Mouse (Mus musculus): ENCODE measurements at regions not wholly inside any gene's neighbourhood (a gene's known extent, or its start where the extent isn't known, plus 50 kb on each side); places are given as distances from the start of the nearest gene placed in this dataset.
A peak's percentile ranks its signal among the peaks of the same experiment; 100 is the strongest.

GRCm38 (mm10) chr4:125765171-125765570 is 259.2 kb upstream of the Csf3r start:
- no peak for DNase-seq (ENCODE audit: low spot score)

- no peak for DNase-seq (ENCODE audit: low spot score)
Measured at GRCm38 (mm10) chr4:125777126-125777525, 247.2 kb upstream of the Csf3r start.

GRCm38 (mm10) chr4:125780113-125780512 is 244.2 kb upstream of the Csf3r start:
- no peak for DNase-seq (ENCODE audit: low spot score)

DNA sequence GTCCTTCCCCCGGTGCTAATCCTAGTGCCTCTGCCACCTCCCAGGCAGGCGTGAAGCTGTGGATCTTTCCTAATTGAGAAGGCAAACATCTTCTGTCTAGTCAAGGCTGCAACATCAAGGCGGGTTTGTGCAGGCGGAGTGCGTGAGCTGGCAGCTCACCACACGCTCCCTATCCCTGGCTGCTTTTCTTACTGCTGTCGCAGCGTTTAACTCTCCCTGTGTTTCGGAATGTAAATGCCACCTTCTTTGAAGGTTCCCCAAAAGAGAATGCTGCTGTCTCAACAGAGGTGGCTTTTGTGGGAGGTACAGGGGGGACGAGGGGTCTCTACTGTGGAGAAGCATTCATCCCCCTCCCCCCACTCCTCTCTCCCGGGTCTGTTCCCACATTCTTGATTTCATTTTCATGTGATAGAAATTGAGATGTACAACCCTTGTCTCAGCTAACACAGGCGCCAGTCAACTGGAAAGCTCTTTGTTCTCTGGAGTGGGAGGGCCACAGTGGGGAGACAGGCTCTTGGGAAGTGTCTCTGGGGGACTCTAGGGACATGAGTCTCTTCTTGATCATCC is 243.3 kb upstream of the Csf3r start:
- DNase-seq (ENCODE audit: low spot score) = peak; percentile 11

DNA sequence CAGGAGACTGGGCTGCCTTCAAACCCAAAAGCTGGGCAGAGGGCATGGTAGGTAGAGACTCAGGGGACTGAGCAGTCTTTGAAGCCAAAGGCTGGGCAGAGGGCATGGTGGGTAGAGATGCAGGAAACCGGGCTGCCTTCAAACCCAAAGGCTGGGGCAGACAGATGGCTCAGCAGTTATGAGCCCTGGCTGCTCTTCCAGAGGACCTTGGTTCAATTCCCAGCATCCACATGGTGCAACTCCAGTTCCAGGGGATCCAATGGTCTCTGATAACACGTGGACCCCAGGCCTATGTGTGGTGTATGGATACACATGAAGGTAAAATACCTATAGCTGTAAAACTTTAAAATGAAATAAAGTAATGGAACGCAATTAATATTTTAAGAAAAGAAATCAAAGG is 242.0 kb upstream of the Csf3r start:
- no peak for DNase-seq (ENCODE audit: low spot score)

DNA sequence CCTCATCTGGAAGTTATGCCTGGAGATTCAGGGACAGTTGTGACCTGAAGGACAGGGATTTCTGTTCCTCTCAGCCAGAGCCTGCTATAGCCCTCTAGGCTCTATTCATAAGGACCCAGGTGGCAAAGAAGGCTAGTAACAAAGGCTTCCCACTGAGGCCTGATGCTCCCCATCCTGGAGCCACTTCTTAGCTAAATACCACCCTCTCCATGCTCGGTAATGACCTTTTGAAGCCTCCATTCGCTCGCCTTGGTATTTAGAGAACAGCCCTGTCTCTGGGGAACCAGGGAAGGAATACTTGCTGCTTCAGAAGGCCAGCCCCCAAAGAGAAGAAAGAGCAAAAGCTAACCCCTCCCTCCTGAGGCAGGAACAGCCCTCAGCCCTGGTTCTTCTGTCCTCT is 238.3 kb upstream of the Csf3r start:
- DNase-seq (ENCODE audit: low spot score) = no peak

DNA sequence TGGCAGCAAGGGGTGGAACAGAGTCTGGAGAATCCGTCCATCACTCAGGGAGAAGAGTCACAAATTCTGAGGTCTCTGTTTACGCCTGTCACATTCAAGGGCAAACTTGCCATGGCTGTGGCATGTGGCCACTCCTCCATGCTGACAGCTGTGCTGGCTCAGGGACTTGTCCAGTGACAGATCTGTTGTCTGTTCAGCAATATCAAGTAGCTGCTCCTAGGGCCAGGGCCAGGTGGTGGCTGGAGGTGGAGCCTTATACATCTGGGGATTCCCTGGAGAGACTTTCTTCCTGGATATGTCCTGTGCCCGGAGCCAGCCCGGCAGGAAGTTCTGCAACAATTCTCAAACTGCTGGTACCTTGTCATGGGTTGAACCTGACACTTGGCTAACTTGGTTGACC is 229.7 kb upstream of the Csf3r start:
- no peak for DNase-seq (ENCODE audit: low spot score)

- DNase-seq (ENCODE audit: low spot score) = no peak
Measured at GRCm38 (mm10) chr4:125807923-125808322, 216.4 kb upstream of the Csf3r start.

- DNase-seq (ENCODE audit: low spot score) = no peak
Measured at GRCm38 (mm10) chr4:125809446-125810108, 214.8 kb upstream of the Csf3r start.

DNA sequence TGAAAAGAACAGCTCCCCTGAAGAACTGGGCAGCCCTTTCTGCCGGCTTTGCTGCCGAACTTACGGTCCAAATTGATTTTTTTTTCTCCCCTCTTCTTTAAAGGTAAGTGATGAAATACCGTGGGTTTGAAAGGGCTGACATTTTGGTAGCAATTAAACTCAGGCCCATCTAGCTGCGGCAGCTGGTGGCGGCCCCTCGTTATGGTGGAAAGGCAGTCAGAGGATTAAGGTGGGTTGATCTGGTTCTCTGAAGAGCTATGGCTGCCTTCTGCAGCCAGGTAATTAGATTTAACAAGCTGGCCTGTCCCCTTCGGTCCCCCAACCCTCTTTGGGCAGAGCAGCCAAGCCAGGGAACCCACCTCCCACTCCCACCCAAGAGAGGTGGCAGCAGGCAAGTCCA is 214.1 kb upstream of the Csf3r start:
- DNase-seq (ENCODE audit: low spot score) = no peak

DNA sequence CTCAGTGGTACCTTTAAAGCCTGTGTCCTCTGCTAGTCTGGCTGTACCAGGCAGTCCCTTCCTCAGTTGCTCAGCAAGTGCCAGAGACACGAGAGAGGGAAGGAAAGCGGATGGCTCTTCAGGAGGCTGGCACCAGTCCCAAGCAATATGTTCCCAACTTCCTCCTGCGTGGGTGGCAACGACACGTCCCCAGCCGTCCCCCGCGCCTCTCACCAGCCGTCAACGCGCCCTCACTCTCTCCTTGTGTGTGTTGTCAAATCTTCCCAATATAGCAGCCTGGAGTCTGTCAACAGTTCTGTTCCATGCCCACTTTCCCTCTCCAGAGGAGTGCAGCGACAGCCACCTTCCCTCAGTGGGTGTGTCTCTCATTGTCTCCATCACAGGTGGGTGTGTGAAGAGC is 210.0 kb upstream of the Csf3r start:
- peak; percentile 58 for DNase-seq (ENCODE audit: low spot score)

- no peak for DNase-seq (ENCODE audit: low spot score)
Measured at GRCm38 (mm10) chr4:125815276-125815675, 209.1 kb upstream of the Csf3r start.

DNA sequence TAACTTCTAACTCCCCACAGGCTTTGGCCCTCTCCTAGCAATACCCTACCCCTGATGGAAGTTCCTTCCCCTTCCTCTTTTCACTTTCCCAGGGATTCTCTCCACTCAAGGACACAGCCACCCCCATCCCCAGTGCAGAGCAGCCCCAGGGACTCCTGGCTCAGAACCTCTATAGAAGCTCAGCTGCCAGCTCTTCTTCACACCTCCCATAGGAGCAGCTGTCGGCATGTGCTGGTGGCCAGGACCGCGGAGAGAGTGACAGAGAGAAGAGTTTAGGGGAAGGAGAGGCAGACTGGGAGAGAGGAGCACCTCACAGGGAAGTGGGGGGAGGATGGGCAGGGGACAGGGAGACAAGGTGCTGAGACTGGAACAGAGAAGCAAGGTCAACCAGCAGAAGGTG is 199.8 kb upstream of the Csf3r start:
- DNase-seq (ENCODE audit: low spot score) = peak; percentile 37

- DNase-seq (ENCODE audit: low spot score) = peak; percentile 30
Measured at GRCm38 (mm10) chr4:125826416-125826815, 197.9 kb upstream of the Csf3r start.

- DNase-seq (ENCODE audit: low spot score) = no peak
Measured at GRCm38 (mm10) chr4:125835250-125835649, 189.1 kb upstream of the Csf3r start.

GRCm38 (mm10) chr4:125847568-125847967 is 176.8 kb upstream of the Csf3r start:
- peak; percentile 25 for DNase-seq (ENCODE audit: low spot score)

- DNase-seq (ENCODE audit: low spot score) = no peak
Measured at GRCm38 (mm10) chr4:125850300-125850699, 174.1 kb upstream of the Csf3r start.

DNA sequence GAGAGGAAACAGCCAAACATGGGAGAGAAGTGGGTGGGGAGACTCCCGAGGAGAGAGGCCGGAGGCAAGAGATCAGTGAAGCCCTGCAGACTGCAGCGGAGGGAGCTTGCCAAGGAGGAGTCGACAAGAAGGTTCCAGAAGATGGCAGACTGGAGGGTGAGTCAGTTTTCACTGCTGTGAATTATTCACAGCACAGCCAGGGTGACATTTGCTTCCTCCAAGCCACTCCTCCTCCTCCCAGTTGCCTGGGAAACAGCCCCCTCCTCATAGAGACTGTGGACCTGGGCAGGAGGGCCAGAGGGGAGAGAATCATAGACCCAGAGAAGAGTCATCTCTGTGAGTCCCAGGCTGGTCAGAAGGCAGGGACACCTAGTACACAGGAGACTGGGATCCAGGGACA is 171.8 kb upstream of the Csf3r start:
- DNase-seq (ENCODE audit: low spot score) = no peak

DNA sequence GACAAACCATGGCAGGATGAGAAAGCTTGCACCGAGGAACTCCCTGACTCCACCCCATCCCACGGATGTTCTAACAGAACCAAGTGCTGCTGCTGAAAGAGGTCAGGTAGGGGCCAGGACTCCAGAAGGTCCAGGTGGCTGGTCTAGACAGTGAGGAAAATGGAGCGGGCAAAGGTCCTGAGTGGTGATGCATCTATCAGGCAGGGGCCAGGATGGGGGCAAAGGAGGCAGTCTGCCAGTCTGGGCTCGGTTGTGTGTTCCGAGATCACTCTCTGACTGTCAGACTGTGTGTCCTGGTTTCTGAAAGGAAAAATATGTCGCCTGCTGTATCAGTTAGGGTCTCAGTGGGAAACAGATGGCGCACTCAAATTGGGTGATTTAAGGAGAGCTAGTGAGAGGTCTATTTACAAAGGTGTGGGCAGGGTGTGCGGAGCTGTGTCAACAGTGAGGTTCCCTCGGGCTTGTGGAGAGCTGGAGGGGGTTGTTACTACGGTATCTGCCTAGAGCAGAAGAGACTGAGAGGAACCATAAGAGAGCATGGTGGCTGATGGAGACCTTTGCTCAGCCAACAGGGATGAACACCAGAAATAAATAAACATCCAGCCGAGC is 168.3 kb upstream of the Csf3r start:
- DNase-seq (ENCODE audit: low spot score) = no peak

GRCm38 (mm10) chr4:125856781-125857180 is 167.6 kb upstream of the Csf3r start:
- no peak for DNase-seq (ENCODE audit: low spot score)

GRCm38 (mm10) chr4:125865057-125865456 is 159.3 kb upstream of the Csf3r start:
- DNase-seq (ENCODE audit: low spot score) = no peak

DNA sequence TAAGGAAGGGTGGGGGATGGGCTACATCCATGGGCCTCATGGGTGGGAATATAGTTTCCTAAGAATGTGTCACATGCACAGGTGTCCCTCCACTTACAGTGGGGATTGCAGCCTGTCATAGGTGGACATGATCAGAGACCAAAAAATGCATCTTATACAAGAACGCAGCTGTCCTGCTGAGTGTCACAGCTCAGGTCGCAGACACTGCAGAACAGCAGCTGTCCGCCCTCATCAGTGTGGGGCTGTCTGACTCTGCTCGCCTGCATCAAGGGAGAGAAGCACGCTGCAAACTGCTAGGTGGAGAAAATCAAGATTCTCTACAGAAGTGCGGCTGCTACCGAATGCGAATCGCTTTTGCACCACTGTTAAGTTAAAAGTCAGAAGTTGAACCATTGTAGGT is 158.6 kb upstream of the Csf3r start:
- DNase-seq (ENCODE audit: low spot score) = no peak

DNA sequence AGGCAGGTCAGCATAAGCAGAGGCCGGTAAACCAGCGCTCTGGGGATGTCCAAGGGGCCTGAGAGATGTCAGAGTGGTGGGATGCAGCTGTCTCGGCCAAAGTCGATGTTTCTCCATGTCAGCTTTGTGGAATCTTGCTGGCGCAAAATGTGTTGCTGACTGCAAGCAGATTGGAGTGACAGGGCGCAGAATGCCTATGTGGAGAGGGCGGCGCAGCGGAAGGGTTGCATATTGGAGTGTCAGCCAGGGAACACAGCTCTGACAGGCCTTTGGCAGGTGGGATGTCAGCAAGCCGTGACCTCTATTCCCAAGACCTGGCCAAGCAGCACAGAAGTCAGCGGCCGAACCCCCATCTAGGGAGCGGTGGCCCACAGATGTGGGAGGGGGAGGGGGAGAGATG is 153.1 kb upstream of the Csf3r start:
- no peak for DNase-seq (ENCODE audit: low spot score)

DNA sequence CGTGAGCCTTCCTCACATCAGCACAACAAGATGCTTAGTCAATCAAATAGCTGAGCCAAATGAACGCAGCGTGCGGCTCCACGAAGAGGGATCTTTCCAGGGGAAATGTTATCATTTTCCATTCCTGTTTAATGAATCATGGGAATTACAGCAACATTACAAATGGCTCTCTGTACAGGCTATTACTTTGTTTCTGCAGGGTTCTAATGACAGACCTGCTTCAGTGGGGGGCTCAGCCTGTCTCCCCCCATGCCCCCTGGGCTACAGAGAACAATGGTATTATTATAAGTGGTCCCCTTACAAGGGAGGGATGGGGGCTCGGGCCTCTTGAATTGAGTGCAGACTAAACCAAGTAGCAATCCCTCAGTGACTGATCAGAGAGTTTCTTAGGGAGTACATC is 144.3 kb upstream of the Csf3r start:
- DNase-seq (ENCODE audit: low spot score) = no peak
